Mouse (Mus musculus) layer of hippocampus, adult 11-12 months (tissue): Measurements from ENCODE around the gene Vmn2r85.
"Not testable (repeated sequence)": the region's sequence is repeated elsewhere in the genome, so short reads cannot be mapped to it uniquely, and the experiment has no call there.

Experiments used
- DNase-seq: peaks from one replicate; pipeline ENCODE4 v3.0.0; 2022; ENCODE audit warnings: low spot score

Vmn2r85 gene

DNA sequence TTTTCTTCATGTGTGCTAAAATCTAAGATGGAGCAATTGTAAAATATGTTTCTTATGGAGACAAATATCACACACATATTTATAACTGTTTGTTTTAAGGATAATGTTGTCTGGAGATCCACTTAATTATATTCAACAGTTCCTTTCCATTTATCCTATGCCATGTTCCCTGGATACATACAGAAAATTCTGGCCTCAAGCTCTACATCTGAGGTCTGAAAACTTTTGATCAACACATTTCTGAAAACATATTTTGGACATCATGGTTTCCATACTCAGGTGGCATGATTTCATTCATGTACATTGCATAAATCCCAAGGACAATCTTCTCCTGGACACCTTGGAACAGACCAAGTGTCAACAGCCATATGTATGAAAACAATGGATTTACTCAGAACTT lies at the start of gene Vmn2r85:
Gene Vmn2r85, minus strand, starts transcription at position 101 of the 400 bp plus-strand sequence.
- DNase-seq, result not testable (repeated sequence)

DNA sequence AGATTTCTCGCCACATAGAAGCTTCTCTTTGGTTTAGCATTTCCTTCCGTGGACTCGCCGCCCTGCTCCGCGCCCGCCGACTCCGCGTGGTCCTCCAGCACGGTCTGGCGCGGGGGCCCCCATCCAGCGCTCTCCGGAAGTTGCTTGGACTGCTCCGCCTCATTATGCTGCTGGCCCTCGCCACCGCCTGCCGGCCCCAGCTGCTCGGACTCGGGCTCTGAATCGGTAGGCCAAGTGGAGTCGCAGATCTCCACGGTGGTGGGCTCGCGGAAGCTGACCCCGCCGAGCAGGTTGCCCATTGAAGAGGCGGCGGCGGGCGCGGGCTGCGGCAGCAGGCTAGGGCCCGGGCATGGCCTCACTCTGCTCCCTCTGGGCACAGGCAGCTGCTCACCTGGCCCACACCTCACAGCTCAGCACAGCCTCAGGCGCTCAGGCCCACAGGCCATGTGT lies 40.8 kb upstream of the Vmn2r85 start:
- no peak for DNase-seq

DNA sequence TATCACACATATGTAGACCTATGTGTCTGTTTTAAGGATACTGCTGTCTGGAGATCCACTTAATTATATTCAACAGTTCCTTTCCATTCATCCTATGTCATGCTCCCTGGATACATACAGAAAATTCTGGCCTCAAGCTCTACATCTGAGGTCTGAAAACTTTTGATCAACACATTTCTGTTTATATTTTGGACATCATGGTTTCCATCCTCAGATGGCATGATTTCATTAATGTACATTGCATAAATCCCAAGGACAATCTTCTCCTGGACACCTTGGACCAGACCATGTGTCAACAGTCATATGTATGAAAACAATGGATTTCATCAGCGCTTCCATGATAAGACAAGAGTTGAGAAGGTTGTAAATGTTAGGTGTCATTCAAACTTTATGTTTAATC lies 26.4 kb upstream of the Vmn2r85 start, which contains the start of gene Vmn2r86:
Gene Vmn2r86, minus strand, starts transcription at position 101 of the 400 bp plus-strand sequence.
- not testable (repeated sequence) for DNase-seq

DNA sequence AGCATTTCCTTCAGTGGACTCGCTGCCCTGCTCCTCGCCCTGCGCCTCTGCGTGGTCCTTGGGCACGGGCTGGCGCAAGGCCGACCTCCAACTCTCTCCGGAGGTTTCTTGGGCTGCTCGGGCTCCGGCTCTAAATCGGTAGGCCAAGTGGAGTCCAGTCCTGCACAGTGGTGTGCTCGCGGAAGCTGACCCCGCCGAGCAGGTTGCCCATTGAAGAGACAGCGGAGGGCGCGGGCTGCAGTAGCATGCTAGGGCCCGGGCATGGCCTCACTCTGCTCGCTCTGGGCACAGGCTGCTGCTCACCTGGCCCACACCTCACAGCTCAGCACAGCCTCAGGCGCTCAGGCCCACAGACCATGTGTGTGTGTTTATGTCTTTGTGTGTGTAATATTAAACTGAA lies 15.3 kb upstream of the Vmn2r85 start:
- DNase-seq, result no peak

DNA sequence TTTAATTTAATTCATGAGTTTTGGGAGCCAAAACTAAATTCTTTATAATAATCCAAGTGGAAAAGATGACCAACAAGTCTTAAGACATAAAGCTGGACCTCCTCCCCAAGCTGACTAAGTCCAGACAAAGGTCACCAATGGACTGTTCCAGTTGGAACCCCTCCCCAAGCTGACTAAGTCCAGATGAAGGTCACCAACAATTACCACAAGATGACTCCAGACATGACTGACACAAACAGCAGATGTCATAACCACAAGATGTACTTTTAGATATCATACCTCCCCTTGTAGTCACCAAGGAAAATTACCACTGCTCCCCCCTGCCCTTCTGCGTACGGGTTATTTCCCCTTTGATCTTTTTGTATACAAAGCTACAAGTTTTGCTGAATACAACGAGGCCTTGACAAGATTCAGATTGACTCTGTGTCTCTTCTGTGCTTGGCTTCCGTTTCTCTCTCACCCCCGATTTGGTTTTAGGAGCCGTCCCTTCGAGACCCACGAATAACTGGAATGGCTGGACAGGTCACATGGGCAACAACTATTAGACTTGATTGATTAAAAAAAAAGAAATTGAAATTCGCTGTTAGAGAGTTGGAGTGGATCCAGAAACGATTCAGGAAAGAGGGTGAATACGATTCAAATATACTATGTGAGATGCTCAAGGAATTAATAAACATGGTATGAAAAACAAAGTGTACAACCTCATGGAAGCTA lies 4.8 kb upstream of the Vmn2r85 start:
- DNase-seq, result not testable (repeated sequence)

DNA sequence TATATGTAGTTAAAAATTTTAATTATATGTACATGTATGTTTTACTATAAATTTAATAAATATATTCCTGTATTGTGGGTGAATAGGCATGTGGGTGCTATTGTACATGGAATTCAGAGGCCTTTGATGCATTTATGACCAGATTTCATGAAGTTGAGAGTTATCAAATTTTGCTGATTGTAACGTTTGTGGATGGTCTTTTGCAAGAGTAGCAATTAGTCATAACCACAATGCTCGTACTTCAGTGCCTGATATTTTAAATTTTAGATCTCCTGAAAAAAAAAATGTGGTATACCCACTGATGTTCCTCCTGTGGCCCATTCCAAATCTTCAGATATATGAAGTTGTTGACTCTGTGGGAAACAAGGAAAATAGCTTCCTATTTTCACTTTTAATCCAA lies 7.1 kb downstream of the Vmn2r85 start:
- DNase-seq, result not testable (repeated sequence)

DNA sequence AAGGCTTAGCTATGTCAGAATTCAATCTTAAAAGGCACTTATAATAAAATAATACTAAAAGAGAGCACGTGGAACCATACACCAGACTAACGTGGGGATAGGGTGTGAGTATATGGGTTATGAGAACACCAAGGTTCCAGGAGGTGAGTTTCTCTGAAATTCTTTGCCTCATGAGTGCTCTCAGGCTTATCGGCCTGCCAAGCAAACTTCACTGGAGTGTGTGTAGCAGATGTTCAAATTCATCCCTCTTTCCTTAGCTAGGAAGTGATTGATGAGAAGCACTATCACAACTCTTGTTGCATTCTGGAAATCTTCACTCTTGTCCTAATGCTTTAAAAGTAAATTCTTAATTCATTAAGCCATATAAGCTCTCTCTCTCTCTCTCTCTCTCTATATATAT lies 9.1 kb downstream of the Vmn2r85 start:
- no peak for DNase-seq

DNA sequence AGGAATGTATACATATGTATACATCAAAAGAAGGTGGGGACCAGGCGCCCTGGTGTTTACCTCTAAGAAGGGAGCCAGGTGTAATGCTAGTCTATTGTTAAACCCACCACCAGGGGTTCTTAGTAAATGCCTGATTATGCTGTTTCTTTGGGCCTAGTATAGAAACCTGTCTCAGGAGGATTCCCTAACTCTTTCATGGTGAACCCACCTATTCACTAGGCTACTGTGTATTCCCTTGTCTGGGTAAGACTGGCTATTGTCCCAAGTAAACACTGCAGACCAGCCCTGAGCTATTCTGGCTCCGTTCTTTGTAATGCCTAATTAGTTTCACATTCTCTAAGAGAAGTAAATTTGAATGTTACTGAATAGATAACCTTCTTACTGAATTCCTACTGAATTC lies 9.5 kb downstream of the Vmn2r85 start:
- not testable (repeated sequence) for DNase-seq

DNA sequence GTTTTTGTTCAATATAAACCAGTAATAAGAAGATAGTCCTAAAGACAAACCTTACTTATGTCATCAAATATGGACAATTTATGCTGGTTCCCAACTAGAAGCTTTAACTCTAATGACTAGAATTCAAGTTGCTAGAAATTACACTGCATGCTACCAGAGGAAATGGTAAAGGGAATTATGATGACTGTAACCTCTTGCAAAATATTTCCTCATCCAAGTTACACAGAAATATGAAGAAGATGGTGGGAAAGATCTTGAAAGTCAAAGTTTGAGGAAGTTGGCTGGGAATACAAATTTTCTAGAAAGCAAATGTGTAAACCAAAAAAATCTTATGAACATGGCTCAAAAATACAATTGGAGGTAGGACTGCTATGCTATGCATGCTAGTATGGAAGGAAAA lies 13.2 kb downstream of the Vmn2r85 start:
- not testable (repeated sequence) for DNase-seq

DNA sequence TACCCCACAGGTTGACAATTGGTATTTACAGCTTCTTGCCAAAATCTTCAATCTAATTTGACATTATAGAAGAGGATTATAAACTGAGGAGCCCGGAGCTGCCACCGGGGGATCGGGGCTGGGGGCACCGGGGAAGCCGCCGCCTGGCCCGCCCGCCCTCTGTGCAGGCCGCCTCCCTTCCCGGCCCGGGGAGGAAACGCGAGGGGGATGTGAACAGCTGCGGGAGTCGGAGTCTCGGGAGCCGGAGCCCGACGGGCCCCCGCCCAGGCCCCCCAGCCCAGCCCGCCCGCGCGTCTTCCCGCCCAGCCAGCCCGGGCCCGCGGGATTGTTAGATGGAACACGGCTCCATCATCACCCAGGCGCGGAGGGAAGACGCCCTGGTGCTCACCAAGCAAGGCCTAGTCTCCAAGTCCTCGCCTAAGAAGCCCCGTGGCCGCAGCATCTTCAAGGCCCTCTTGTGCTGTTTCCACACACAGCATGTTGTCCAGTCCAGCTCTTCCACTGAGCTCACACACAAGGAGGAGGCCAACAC lies 17.3 kb downstream of the Vmn2r85 start:
- DNase-seq, result not testable (repeated sequence)

DNA sequence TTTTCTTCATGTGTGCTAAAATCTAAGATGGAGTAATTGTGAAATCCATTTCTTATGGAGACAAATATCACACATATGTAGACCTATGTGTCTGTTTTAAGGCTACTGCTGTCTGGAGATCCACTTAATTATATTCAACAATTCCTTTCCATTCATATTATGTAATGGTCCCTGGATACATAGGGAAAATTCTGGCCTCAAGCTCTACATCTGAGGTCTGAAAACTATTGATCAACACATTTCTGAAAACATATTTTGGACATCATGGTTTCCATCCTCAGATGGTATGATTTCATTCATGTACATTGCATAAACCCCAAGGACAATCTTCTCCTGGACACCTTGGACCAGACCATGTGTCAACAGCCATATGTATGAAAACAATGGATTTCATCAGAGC lies 35.3 kb downstream of the Vmn2r85 start, which contains the start of gene Vmn2r84:
Gene Vmn2r84, minus strand, starts transcription at position 101 of the 400 bp plus-strand sequence.
- DNase-seq, result no peak

DNA sequence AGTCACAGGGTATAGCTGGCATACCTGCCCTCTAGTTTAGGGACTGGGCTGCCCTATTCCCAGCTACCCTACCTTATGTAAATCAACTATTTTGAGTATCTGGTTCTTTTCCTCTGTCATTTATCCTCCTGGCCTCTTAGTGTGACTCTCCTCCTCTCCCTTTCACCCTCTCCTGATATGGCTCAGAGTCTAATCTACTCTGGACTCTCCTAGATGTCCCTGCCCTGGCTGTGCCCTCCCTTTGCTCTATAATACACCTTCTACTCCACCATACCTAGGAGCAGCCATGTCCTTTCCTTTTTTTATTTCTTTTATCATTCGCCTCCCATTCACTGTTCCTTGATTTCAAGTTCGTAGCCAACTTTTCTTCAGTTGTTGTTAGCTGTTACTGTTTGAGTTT lies 54.4 kb downstream of the Vmn2r85 start:
- no peak for DNase-seq

DNA sequence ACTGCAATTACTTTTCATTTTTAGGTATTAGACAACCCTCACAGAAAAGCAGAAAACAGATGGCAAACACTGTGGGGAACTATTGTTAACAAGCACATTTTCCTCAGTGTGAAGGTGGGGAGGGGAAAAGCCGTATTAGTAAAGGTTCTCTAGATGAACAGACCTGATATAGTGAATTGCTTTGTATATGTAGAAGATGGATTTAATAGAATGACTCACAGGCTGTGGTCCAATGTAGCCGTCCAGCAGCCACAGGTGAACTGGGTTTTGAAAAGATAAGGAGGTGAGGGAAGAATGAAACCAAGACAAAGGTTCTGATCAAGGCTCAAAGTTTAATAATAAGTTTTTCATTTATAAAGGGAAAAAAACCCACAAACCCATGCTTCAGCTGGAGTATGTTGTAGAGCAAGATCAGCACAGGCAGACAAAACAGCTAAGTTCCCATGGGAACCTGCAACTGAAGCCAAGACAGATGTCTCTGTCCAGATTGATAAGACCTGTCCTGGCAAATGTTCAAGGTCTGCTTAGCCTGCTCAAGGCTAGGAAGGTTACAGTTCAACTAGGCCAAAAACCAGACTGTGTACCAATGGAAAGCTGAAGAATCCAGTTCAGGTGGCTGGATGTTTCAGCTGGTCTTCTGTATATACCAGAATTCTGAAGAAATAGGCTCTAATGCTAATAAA lies 56.9 kb downstream of the Vmn2r85 start:
- no peak for DNase-seq

DNA sequence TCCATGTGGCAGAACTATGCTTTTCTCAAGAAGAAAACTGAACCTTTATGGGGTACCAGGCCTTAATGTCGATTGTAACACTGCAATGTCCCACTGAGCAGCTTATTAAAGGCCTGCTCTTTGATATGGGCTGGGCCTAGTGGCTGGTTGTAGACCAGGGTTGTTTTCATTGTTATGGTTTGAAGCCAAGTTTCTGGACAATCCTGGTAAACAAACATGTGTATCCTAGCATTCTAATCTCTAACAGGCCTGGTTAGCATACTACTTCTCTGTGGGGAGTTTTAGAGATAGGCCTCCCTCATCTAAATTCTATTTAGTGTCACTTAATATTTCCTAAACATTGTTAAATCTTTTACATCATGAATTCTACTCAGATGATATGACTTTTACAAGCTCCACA lies 57.9 kb downstream of the Vmn2r85 start:
- DNase-seq, result no peak

DNA sequence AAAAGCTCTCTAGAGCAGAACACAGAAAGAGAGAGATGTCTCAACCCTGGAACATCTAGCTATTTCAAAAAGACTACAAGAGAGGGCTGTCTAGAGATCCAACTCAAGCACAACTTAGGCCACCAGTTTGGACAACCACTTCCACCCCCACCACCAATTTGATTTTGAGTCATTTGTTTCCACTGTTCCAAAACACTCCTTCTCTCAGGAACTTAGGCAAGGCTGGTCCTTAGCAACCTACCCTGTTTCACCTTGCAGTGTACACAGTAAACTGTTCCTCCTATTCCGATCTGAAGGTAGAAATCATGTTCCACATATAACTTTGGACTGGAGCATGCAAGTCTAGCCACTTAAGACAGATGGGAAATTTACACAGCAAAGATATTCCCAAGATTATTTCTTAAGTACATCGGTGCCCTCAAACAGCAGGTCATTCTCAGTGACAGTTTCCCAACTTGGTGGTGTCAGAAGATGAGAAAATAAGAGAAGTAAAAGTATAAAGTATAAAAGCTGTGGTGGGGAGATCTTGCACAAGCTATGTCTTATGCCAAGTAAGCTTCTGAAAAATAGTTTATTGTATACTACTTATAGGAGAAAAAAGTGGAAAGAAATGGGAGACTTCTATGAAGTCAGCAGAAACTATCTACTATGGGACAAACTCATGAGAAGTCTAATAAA lies 59.4 kb downstream of the Vmn2r85 start:
- DNase-seq, result no peak

DNA sequence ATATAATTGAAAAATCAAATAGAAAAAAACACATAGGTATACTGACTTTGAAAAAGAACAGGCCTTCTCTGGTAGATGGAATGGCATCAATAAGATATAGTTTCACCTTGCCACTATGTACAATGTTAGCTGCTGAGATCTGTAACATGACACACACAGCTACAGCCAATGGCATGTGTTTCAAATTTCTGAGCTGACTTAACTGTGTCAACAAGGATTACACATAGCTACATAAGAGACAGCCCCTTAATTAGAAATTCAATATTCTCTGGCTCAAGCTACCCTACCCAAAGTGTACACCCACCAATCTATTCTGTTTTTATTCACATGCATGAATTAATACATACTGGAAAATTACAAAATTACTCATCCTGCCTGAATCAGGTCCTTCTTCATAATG lies 61.1 kb downstream of the Vmn2r85 start:
- no peak for DNase-seq

DNA sequence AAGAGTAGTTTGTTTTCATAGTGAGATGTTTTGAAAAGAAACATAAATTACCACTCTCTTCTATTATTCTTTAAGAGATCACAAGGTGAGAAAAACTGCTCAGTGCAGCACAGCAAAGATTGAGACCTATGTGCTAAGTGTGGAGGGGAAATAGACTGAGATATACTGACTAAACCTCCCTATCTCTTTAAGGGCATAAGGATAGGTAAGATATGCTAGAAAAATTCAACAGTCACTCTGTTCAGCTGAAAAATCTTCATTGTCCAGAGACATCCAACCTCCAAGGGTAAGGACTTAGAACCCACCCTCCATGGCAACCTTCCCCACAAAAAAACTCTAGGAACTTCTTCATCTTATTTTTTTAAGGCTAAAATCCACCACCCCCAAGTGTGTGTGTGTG lies 64.7 kb downstream of the Vmn2r85 start:
- DNase-seq, result no peak
